Mouse (Mus musculus): ENCODE results near the gene Gm10272.
"Not testable (repeated sequence)": the region's sequence is repeated elsewhere in the genome, so short reads cannot be mapped to it uniquely, and the experiment has no call there.

Gm10272 gene

DNA sequence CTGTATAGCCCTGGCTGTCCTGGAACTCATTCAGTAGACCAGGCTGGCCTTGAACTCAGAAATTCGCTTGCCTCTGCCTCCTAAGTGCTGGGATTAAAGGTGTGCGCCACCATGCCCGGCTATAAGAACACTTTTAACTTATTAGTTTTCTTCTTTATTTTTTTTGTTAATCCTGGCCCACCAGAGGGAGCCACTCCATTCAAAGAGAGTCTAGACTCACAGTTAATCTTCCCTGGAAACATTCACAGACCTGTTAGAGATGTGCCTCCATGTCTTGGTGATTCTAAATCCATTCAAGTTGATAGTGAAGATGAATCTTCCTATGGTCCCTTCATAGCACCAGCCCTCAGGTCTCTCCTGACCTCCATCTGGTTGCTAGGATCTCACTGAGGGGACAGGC, 3.4 kb downstream of the Gm10272 start:
- TF ChIP-seq GATA4 (IDR thresholded peaks at IDR 0.05; ENCODE audit: insufficient replicate concordance, low read length), result no peak

DNA sequence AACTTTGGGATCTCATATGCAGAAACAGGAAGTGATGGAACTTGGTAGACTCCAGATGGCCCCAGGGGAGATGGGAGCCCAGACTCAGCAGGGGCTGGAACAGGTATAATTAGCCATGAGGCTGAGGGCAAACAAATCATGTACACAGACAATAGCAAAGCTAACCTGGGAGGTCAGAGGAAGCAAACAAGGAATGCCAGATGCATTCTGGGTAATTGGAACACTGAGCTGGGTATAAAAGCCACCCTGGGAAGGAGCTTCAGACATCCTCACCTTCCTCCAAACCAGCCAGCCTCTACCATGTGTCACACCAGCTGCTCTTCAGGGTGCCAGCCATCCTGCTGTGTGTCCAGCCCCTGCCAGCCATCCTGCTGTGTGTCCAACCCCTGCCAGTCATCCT, 4.7 kb downstream of the Gm10272 start, which contains the start of gene Gm10024:
Gene Gm10024, plus strand, starts transcription at position 301 of the 400 bp plus-strand sequence.
- TF ChIP-seq GATA4 (IDR thresholded peaks at IDR 0.05; ENCODE audit: insufficient replicate concordance, low read length), result not testable (repeated sequence)

DNA sequence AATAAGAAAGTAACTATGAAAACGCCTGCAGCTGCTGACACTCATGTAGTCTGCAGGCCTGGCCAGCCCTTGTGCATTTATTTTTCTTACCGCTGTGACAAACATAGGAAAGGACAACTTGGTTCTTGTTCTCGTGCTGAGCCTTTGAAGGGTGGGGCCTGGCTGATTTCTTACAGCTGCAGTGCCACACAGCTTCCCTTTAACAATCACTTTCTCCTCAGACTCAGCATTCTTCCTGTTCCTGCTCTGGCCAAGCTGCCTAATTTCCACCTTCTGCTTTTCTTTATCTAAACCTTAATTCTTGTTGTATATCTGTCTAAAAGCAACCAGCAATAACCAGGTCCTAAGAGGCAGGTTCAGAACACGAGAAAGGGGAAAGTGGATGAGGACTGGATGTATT, 7.3 kb downstream of the Gm10272 start:
- TF ChIP-seq GATA4 (IDR thresholded peaks at IDR 0.05; ENCODE audit: insufficient replicate concordance, low read length), result no peak

DNA sequence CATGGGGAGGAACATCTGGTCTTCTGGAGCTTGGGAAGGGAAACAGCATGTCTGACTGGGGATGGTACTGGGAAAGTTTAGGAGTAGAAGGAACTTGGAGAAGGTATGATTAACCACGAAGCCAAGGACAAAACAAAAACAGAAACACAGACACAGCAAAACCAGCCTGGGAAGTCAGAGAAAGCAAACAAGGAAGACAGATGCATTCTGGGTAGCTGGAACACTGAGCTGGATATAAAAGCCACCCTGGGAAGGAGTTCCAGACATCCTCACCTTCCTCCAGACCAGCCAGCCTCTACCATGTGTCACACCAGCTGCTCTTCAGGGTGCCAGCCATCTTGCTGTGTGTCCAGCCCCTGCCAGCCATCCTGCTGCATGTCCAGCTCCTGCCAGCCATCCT, 9.1 kb downstream of the Gm10272 start, which contains the start of gene Gm10142:
Gene Gm10142, plus strand, starts transcription at position 301 of the 400 bp plus-strand sequence.
- no peak for TF ChIP-seq GATA4 (IDR thresholded peaks at IDR 0.05; ENCODE audit: insufficient replicate concordance, low read length)

GRCm38 (mm10) chr10:77720299-77720698, 13.9 kb downstream of the Gm10272 start, which contains the start of gene Krtap12-1:
Krtap12-1 (plus strand) TSS chr10:77720599.
- not testable (repeated sequence) for TF ChIP-seq GATA4 (IDR thresholded peaks at IDR 0.05; ENCODE audit: insufficient replicate concordance, low read length)

GRCm38 (mm10) chr10:77724855-77725254, 18.4 kb downstream of the Gm10272 start:
- no peak for TF ChIP-seq GATA4 (IDR thresholded peaks at IDR 0.05; ENCODE audit: insufficient replicate concordance, low read length)

GRCm38 (mm10) chr10:77726186-77726585, 19.8 kb downstream of the Gm10272 start, which contains the start of gene Gm10100:
Gm10100 (plus strand) TSS chr10:77726486.
- no peak for TF ChIP-seq GATA4 (IDR thresholded peaks at IDR 0.05; ENCODE audit: insufficient replicate concordance, low read length)

GRCm38 (mm10) chr10:77728280-77728679, 21.9 kb downstream of the Gm10272 start:
- TF ChIP-seq GATA4 (IDR thresholded peaks at IDR 0.05; ENCODE audit: insufficient replicate concordance, low read length), result no peak

DNA sequence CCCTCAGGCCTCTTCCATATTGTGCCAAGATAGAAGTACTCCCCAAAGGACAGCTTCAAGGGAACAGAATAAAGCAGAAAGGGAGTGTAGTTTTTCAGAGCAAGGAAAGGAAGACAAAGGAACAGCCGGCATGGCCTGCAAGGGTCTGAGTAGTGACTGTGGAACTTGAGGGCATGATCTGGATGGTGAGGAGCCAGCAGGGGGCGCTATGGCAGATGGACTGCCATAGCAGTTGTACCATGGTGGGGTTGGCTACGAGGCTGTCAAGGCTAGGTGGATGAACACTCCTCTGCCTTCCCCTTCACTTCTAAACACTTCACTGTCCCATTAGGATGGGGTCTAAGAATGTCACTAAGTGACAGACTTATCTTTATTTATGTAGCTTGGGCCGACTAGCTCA, 22.8 kb downstream of the Gm10272 start:
- no peak for TF ChIP-seq GATA4 (IDR thresholded peaks at IDR 0.05; ENCODE audit: insufficient replicate concordance, low read length)

- no peak for TF ChIP-seq GATA4 (IDR thresholded peaks at IDR 0.05; ENCODE audit: insufficient replicate concordance, low read length)
These were observed 29.5 kb downstream of the Gm10272 start for GRCm38 (mm10) chr10:77735928-77736327.

- no peak for TF ChIP-seq GATA4 (IDR thresholded peaks at IDR 0.05; ENCODE audit: insufficient replicate concordance, low read length)
These were observed 32.5 kb downstream of the Gm10272 start for GRCm38 (mm10) chr10:77738929-77739328.

GRCm38 (mm10) chr10:77741924-77742688, 35.7 kb downstream of the Gm10272 start, which contains the start of gene Gm18596:
Gm18596 (minus strand) TSS chr10:77742638.
- not testable (repeated sequence) for TF ChIP-seq GATA4 (IDR thresholded peaks at IDR 0.05; ENCODE audit: insufficient replicate concordance, low read length)

DNA sequence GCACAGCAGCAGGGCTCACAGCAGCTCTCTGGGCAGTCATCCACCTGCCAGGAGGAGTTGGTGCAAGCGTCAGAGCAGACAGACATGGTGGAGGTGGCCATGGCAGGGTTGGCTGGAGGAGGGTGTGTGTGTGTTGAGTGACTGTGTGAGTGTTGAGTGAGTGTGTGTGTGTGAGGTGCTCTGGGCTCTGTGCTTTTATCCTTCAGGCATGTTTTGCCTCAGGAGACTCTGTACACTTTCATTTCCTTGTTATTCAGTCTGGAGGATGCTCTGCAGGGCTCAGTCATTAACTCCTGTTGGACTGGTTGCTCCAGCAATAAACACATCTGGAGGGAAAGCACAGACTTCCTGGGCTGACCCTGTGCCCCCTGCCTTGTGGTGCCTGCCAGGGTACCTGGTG, 44.8 kb downstream of the Gm10272 start, which contains the start of gene Gm9736:
Gene Gm9736, minus strand, starts transcription at position 101 of the 400 bp plus-strand sequence.
- TF ChIP-seq GATA4 (IDR thresholded peaks at IDR 0.05; ENCODE audit: insufficient replicate concordance, low read length), result not testable (repeated sequence)

GRCm38 (mm10) chr10:77753448-77753847, 47.0 kb downstream of the Gm10272 start:
- TF ChIP-seq GATA4 (IDR thresholded peaks at IDR 0.05; ENCODE audit: insufficient replicate concordance, low read length), result no peak

All from liver, adult (tissue).